Mouse (Mus musculus): ENCODE results near the gene Eef1a2.

DNA sequence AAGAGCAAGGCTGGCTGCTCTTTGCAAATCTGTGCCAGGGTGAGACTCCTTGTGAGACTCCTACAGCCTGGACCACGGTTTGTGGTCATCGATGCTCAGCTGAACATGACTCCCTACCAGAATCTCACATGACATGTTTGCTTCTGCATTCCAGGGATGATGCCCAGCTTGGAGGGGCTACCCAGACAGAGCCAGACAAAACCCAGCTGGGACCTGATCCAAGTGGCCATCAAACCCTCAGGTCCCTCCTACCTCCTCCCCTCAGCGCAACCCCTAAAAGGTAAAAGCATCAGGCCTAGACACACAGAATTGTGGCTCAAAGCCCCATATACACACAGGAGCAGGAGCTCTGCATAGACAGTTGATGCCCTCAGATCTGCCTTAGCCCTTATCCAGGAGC is 2.5 kb downstream of the Eef1a2 start:
- TF ChIP-seq CTCF (IDR thresholded peaks at IDR 0.05; ENCODE audit: low read depth, low read length) (no peak), POLR2A (IDR thresholded peaks at IDR 0.05; ENCODE audit: borderline replicate concordance, low read depth, low read length) (no peak)
